In genomic region chr5:30620567-30620966, GRCm38 (mm10) we compare ENCODE assay signal across 16 mouse cellular contexts. TPM values are rescaled to one million over a fixed set of nuclear protein-coding genes. Genes with fewer than 3 reads are reported as not detected.
"Had no signal": no experiment of that assay in that cellular context is flagged by ENCODE, and none has a peak within 500 bp of the region (broad histone marks: within the 10 kb centered on the region; RNA-seq: fewer than 3 reads in every experiment).

No protein-coding gene starts in this region.

- H3K27ac ChIP-seq: macrophage; midbrain, embryonic 13.5 days; midbrain, embryonic 15.5 days; neural tube, embryonic 12.5 days; stomach, embryonic 15.5 days; stomach, postnatal 0 days had no signal

- ATAC-seq: midbrain, embryonic 13.5 days; midbrain, embryonic 15.5 days had no signal

- DNase-seq: lung, adult 18-20 months; lung, embryonic 14.5 days; lung, postnatal 10 days; lung, postnatal 36 days; right cerebral cortex, postnatal 14 days; thymus, adult 2 months; thymus, postnatal 25 days; thymus, postnatal 4 days had no signal

- H3K36me3 ChIP-seq: midbrain, embryonic 13.5 days; midbrain, embryonic 15.5 days; neural tube, embryonic 12.5 days; stomach, embryonic 15.5 days had no signal

- H3K4me3 ChIP-seq: midbrain, embryonic 13.5 days; midbrain, embryonic 15.5 days; neural tube, embryonic 12.5 days; stomach, embryonic 15.5 days had no signal

- H3K9ac ChIP-seq: lung, embryonic 14.5 days; midbrain, embryonic 13.5 days; midbrain, embryonic 15.5 days; neural tube, embryonic 12.5 days; stomach, embryonic 15.5 days had no signal

- H3K9me3 ChIP-seq: midbrain, embryonic 13.5 days; midbrain, embryonic 15.5 days; neural tube, embryonic 12.5 days; stomach, embryonic 15.5 days had no signal

- H3K4me2 ChIP-seq: lung, embryonic 14.5 days; midbrain, embryonic 13.5 days; midbrain, embryonic 15.5 days; neural tube, embryonic 12.5 days; stomach, embryonic 15.5 days had no signal

RNA-seq across cellular contexts. Expression of gene Kcnk3, which starts 32.6 kb away (rescaled TPM):
- total RNA-seq: megakaryocyte progenitor cell, adult 5-6 weeks; neutrophil, adult 5-6 weeks had no signal
- polyA plus RNA-seq: macrophage had no signal
